Mouse (Mus musculus): Measurements from ENCODE around the gene Mfsd4b1.
A peak's percentile ranks its signal among the peaks of the same experiment; 100 is the strongest.

Mfsd4b1 gene

DNA sequence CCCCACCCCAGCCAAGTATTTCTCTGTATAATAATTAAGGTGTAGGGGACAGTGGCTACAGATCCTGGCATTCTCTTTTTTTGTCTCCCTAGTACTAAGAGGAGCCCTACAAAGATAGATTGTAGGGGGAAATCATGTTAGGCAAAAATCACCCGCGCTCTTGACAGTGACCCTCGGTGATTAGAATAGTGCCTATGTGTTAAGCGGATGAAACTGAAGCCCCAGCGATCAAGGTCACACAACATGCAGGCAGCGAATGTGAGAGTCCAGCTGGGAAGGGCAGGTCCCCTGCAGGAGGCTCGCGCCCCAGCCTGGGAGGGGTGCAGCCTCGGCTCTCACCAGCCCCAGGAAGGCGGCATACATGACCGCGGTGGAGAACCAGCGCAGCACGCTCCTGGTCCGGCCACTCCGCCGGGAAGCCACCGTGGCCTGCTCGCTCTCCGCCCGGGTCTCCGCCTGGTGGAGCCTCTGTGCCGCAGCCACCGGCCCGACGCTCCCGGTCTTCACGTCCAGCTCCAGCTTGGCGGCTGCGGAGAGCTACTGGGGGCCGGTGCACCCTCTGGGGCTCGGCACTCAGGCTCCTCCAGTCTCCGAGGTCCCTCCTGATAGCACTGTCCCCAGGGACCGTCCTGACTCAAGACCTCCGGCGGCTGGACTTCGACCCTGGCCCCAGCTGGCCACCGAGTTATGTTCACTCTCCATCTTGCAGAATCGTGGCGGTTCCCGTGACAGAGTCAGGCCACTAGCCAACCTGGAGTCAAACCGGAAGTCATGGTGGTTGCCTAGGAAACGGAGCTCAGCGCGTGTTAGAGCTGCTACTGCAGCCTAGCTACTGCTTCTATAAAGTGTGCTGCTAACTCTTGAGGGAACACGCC is at the start of gene Mfsd4b1:
Gene Mfsd4b1, minus strand, starts transcription at position 715 of the 875 bp plus-strand sequence.
- DNase-seq (ENCODE audit: low spot score) = peak; percentile 64

DNA sequence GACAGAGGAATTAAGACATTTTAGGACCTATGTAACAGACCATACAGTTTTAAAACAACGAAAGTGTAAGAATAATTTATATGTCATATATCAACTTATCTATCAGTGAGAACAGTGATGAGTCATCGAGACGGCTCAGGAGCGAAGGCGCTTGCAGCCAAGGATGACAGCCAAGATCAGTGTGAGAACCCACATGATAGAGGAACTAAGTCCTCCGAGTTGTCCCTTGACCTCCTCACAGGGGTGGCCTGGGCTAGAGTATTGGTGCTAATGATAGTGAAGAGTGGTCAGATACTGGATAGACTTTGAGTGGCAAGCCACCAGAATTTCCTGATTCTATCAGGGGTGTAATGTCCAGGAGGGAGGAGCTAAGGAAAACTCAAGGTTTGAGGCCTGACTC is 48.5 kb upstream of the Mfsd4b1 start:
- no peak for DNase-seq (ENCODE audit: low spot score)

DNA sequence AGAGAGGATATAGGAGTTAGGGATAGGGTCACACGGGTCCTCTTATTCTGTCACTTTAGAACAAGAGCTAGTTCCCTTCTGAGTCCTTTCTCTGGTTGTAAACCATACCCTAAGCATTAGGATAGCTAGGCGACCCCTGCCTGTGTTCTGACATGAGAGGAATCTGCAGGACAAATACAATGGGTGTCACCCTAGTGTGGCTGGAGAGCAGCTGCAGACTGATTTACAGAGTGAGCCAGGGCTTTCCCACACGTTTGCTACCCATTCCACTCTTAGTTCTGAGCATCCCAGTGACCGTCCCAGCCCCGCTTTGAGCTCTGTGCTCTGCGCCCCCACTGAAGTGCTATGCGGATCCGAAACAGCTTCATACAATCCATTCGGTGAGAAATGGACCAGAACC is 45.6 kb upstream of the Mfsd4b1 start:
- no peak for DNase-seq (ENCODE audit: low spot score)

DNA sequence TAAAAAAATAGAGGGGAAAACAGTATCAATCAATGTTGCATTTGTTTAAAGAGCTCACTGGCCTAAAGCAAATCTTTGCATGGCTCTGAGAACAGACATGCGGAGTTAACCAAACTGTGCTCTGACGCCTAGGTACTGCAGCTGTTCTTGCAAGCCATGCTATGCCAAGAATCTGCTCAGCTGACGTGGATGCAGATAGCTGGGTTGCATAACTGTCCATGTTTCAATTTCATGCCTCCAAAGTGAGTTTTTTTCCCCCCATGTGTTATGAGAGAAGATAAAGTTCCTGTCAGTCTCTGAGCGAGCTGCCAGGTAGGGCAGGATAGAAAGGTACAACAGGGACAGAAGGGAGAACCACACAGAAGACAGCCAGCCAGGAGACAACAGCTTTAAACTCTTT is 44.2 kb upstream of the Mfsd4b1 start:
- no peak for DNase-seq (ENCODE audit: low spot score)

DNA sequence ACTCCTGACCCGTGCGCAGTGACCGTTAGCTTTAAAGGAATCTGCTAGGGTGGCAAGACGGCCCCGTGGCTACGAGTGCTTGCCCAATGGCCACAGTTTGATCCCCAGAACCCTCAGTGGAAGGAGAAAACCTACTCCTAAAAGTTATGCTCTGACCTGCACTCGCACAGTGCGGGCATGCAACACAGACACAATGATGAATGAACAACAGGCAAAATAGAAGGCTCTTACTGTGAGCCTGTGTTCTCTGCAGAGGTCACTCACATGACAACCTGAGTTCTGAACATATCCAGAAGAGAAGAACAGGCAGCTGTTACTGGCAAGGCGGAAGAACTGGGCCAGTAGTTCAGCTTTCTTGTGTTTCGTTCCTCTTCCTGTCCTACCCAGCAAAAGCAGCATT is 43.5 kb upstream of the Mfsd4b1 start:
- DNase-seq (ENCODE audit: low spot score) = no peak

DNA sequence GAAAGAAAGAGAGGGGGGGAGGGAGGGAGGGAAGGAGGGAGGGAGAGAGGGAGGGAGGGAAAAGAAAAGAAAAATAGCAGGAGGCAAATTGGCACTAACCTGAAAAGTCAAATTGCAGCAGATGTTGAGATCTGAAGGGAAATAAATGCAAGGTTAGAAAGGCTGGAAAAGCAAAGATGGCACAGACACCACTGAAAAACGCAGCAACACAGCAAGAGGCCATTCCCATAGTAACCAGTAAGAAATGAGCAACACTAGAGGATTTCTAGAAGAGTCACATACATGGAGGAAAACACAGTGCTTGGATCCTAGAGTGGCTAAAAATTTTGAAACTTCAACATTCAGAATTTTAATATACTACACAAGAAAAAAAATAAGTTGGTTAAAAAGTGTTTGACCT is 42.5 kb upstream of the Mfsd4b1 start:
- DNase-seq (ENCODE audit: low spot score) = no peak

DNA sequence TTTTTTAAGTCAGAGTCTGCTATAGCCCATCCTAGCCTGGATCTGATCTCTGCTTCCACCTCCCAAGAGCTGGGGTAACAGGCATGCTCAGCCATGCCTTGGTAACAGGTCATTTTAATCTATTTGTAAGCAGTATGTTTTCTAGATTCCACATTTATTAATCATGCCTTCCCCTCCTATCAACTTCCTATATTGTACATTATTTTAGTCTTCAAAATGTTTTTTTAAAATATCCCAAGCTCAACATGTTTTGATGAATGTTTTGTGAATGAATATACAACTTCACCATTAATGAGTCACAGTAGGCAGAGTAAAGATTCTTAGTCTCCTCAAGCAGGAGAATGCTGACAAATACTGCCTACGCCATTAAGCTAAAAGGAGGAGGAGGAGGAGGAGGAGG is 42.0 kb upstream of the Mfsd4b1 start:
- no peak for DNase-seq (ENCODE audit: low spot score)

DNA sequence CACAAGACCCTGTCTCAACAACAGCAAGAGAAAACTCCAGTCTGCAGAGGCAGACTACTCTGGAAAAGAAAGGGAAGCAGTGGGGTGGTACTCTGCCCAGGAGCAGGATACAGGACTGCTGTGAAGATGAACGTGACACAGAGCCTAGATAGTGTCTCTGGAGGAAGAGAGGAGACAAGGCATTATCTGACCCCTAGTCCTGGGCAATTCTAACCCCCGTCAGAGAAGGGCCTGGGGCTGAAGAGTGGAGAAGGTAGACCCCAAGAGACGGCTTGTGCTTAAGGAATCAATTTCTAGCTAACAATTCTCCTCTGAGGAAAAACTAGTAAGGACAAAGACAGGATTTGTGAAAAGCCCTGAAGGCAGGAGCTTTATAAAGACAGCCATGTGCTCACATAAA is 40.3 kb upstream of the Mfsd4b1 start:
- DNase-seq (ENCODE audit: low spot score) = no peak

DNA sequence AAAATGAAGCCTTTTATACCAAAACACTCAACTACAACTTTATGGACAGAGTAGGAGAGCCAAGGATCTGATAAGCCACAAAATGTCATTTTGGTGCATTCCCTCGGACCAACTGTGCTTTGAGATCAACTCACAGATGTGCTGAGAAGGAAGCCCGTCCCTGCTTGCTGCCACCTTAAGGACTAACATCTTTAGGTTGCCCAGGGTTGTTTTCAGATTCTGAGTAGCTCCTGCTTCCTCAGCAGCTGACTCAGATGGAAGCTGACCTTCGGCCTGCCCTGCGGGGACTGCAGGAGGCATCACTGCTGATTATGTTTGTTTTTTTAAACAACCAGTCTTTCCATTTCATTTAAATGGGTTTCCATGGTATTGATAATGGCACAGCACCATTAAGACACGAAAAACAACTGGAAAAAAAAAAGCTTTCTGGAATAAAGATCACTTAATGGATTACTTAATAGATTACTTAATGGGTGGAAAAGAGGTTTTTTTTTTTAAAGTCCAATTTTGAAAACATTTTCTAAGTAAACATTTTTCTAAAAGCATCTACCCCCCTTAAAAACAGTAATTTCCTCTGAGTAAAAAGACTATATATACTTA is 38.3 kb upstream of the Mfsd4b1 start:
- no peak for DNase-seq (ENCODE audit: low spot score)

DNA sequence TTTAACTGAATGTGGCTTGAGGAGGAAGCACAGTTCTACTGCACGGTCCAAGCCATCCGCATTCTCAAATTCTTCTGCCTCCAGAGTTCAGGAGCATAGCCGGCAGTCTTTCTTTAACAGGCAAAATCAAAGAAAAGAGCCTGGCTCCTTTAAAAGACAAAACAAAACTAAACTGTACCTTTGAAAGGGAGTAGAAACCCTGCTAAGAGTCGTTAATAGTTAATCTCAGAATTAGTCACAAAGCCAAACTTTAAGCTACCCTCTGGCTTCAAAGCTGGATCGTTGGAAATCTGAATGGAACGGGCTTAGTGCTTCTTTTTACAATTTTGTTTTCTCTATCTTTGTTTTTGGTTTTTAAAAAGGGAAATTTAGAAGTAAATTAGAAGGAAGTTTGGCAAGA is 37.7 kb upstream of the Mfsd4b1 start:
- DNase-seq (ENCODE audit: low spot score) = no peak

DNA sequence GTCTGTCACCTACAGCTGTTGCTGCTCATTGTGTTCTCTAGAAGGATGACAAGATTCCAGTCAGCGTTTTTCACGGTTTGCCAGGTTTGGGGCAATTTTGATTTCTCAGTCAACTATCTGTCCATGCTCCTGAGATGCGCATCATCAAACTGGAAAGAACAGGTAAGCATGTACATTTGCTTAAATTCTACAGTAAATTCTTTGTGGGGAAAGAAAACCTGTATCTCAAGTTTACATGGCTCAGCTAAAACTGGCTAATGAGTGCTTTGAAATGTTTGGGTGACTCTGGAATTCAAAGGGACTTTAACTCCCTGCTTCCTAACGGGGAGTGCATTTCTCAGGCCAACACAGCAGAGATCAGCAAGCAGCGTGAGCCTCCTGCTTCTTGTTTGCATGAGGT is 36.9 kb upstream of the Mfsd4b1 start:
- DNase-seq (ENCODE audit: low spot score) = no peak

DNA sequence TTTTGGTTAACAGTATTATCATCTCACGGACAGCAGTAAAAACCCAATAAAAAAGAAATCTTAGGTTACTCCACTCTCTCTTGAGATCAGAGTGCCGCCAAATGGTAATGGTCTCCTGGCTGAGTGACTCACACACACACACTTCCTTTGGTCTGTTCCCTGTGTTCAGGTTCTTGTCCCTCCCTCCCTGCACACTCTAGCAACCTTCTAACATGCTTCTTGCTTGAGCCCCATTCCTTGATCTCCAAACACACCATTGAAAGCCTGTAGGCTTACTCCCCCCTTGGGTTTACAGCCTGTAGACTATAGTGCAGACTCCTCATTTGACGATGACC is 33.7 kb upstream of the Mfsd4b1 start:
- no peak for DNase-seq (ENCODE audit: low spot score)

DNA sequence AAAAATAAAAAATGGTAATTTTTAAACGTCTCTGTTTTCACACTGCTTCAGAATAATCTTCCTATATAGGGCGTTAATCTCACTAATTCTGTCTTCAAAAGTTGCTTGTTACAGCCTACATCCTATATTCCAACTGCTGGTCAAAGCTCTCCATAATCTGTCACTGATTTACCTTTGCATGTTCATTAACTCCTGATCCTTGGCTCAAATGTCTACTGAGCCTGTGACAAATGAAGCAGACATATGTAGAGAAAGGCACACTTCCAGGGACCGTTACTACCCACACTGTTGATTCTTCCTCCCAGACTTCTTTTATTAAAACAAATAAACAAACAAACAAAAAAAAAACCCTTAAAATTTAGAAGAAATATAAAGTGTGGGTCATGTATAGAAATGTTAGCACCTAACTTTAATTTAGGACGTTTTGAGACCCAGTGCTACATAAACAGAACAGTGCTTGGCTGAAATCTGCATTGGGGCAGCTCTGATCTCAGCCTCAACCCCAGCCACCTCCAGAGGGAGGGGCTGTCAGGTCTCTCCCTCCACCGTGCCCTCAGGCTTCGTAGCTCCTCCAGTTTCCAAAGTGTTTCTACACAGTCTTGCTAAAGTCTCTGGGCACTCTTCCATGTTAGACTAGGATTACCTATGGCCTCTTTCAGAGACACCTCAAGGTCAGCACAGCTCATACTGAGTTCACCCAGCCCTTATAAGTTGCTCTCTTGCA is 33.2 kb upstream of the Mfsd4b1 start:
- no peak for DNase-seq (ENCODE audit: low spot score)

DNA sequence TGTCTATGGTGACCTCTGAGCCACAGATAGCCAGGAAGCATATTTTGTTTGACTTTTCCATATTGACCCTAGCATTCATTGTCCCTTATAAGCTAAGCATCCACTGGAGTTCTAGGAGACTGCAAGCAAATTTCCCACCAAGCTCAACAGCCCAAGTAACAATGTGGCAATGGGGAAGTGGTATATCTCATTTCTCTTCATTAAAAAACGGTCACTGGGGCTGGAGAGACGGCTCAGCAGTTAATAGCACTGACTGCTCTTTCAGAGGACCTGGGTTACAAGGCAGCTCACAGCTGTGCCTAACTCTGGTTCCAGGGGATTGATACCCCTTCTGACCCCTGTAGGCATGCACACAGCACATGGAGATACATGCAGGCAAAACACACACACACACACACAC is 32.5 kb upstream of the Mfsd4b1 start:
- no peak for DNase-seq (ENCODE audit: low spot score)

DNA sequence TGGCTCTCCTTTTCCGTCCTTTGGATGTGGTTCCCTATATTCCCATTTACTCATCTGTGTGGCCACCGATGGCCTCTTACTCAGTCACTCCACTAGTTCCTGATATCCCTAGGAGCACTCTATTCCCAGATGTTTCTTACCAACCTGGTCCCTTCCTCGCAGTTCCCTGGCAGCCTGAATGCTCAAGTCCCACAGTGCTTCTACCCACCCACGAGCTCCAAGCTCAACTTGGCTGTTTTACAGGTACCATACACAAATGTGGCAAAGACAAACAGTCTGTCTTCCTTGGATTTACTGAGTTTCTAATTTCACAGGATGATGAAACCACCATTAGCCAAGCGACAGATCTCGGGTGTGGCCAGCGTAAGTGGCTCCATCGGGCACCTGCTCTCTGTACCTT is 29.4 kb upstream of the Mfsd4b1 start:
- DNase-seq (ENCODE audit: low spot score) = no peak

DNA sequence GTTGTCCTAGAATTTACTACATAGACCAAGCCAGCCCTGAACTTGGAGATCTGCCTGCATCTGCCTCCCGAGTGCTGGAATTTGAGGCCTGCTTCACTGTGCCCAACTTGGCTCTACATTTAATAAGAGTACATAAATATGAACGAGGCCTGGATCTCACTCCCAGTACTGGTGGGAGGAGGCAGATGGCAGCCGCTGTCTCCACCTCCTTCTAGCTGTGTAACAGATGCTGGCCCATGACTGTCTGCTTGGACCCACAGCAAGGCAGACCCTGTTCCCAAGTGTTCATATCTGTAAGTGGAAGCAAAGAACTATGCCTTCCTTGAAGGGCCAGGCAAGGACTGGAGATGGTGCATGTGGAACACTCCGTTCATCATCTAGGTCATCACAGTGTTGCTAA is 28.8 kb upstream of the Mfsd4b1 start:
- DNase-seq (ENCODE audit: low spot score) = no peak

DNA sequence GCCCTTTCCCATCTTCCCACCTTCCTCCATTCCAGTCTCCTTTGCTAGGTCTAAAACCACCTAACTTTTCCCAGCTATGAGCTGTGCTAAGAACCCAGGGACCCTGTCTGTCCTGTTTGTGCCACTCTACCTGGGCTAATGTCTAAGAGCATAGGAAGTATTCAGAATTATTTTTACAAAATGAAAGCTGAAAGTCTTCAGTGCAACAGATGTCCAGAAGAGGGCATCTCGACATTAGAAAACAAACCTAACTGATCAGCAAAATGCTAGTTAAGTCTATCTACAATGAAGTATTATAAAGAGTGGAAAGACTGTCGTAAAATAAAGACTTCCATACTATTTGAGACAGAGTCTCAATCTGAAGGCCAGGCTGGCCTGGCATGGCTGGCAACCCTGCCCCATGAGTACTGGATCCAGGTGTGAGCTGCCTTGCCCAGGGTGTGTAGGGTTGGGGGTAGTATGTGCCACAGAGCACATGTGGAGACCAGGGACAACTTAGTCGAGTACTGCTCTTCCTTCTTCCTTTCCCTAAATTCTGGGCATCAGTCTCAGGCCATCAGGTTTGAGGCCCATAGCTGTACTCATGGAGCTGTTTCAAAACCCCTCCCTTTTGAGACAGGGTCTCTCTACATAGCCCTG is 28.3 kb upstream of the Mfsd4b1 start:
- DNase-seq (ENCODE audit: low spot score) = no peak

DNA sequence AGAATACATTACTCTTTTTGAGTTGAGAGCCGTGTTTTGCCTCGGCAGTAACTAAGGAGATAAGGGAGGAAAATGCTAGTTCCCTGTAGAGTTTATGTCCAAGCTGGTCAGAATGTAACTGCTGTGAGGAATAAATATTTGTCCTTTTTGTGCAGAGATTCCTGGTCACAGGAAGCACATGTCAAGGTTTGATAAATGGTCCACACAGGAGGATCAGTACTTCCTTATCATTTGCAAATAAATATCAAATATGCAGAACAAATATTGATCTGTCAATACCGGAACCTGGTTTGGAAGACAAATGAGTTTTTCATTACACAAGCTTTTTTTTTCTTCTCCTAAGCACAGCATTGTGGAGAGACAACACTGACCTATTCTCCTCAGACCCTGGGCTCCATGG is 26.9 kb upstream of the Mfsd4b1 start:
- no peak for DNase-seq (ENCODE audit: low spot score)

DNA sequence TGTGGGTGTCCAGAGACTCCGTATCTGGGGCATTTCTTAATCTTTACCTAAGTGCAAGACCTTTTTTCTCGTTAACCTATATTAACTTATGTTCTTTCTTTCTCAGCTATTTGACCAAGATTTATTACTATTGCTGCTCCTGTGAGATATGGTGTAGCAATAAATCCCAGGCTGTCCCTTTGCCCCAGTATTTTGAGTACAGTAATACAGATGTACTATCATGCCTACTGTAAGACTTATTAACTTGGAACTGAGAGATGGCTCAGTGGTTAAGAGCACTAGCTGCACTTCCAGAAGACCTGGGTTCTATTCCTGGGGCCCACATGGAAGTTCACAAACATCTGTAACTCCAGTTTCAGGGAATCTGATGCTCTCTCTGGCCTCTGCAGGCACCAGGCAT is 25.7 kb upstream of the Mfsd4b1 start:
- DNase-seq (ENCODE audit: low spot score) = no peak

DNA sequence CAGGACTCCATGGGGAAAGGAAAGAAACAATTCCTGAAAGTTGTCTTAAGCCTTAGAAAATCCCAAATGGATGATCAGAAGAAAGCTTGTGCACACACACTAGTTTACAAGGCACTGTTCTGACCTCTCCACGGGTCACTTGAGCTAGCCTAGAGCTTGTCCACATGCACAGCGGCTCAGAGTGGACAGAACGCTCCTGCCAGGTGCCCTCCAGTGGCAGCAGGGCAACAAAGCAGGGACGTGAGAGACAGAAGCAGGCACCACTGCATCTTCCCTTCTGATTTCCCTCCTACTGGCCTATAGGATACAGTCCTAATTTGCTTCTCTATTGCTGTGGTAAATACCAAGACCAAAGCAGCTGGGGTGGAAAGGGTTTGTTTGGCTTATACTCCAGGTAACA is 16.3 kb upstream of the Mfsd4b1 start:
- no peak for DNase-seq (ENCODE audit: low spot score)

DNA sequence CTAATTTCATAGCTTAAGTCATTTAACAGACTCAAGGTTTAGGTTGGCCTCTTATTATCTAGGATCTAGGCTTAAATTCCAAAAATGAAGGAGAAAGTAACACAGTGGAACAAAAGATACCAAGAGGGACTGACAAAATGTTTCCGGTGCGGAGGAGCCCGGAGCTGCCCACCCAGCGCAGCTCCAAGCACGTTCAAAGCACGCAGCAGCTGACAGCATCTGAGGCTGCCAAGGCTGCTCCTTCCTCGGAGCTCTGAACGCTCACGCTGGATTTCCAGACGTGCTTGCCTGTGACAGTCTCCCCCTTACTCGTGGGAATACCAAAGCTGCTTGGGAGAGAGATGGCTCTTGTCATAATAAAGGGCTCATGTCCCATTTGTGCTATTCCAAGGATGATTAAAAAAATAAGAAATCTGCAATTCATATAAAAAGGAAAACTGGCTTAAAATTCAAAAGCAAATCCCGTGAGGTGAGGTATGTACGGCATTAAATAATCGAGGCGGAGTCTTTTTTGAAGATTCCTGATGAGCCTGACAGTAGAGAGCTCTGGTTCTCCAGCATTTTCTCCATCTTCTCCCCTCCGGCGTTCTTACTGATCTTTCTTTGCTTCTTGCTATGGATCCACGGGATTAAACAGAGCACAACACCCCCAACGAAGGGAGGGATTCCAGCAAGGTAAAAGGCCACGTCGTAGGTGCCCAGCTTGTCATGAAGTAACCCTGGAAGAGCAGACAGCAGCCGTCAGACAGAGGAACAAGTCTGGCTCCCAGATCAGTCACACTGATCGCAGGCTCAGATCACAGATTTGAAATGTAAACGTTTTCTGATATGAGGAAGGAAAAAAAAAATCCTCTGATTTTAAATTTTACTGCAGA is 11.9 kb upstream of the Mfsd4b1 start:
- no peak for DNase-seq (ENCODE audit: low spot score)

DNA sequence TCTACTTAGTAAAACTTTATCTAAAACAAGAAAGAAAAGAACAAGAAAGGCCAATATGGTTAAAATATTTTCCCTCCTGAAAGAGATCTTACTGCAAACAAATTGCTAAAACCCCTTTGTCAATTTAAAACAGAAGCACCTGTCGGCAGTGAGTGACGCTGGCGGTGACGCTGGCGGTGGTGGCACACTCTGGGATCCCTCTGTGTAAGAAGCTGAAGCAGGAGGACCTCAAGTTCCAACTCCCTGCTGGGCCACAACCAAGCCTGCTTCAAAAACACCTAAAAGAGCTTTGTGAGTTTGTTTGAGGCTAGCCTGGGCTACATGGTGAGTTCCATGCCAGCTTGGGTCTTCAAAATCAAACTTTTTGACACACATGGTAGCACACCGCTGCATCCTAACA is 9.9 kb upstream of the Mfsd4b1 start:
- no peak for DNase-seq (ENCODE audit: low spot score)

Data from urinary bladder, postnatal 25 days (tissue).